Mouse (Mus musculus) kidney, adult 2 months (tissue): ENCODE data around the gene Sept11.

ENCODE experiments used
- CTCF ChIP-seq: fragments of 200-500 bp; conservative IDR thresholded peaks from 2 replicates; pipeline ENCODE4 v1.5.1; 2011; ENCODE audit warnings: low read depth, mild to moderate bottlenecking, control low read depth, low read length, moderate library complexity, mixed read lengths; ENCODE audit not compliant: insufficient read depth, insufficient read length
- POLR2A ChIP-seq: fragments of 200-500 bp; IDR thresholded peaks from one replicate; pipeline ENCODE4 v1.6.1; 2011; ENCODE audit warnings: low read depth, low read length, control low read depth

GRCm38 (mm10) chr5:93198232-93198631, 105.0 kb downstream of the Sept11 start:
- TF ChIP-seq POLR2A = no peak
- no peak for TF ChIP-seq CTCF
